Mouse (Mus musculus) lung, postnatal 14 days (tissue): ENCODE data around the gene Layn.
A peak's percentile ranks its signal among the peaks of the same experiment; 100 is the strongest.

Experiments used
- DNase-seq: peaks from one replicate; pipeline ENCODE4 v3.0.0; 2021

Layn gene

GRCm38 (mm10) chr9:51076979-51077315 is at the start of gene Layn:
Gene Layn (minus strand): TSS chr9:51077094.
- peak; percentile 88 for DNase-seq

DNA sequence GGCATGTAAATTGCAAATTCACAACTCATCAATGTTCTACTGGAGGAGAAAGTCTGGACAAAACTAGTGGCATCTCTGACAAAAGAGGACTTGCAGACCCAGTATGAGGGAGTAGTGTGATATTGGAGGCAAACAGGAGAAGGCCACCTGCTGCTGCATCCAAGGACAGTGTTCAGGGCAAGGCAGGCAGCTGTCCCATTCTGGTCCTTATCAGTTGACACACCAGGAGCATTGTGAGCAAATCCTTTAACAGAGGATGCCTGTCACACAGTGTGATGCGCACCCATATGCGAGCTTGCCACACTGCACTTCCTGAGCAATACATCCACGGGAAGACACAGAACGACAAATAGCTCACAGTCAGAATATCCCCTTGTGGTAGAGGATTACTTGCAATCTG is 37.9 kb upstream of the Layn start:
- no peak for DNase-seq

- no peak for DNase-seq
These were observed 28.9 kb upstream of the Layn start for GRCm38 (mm10) chr9:51105751-51106150.

DNA sequence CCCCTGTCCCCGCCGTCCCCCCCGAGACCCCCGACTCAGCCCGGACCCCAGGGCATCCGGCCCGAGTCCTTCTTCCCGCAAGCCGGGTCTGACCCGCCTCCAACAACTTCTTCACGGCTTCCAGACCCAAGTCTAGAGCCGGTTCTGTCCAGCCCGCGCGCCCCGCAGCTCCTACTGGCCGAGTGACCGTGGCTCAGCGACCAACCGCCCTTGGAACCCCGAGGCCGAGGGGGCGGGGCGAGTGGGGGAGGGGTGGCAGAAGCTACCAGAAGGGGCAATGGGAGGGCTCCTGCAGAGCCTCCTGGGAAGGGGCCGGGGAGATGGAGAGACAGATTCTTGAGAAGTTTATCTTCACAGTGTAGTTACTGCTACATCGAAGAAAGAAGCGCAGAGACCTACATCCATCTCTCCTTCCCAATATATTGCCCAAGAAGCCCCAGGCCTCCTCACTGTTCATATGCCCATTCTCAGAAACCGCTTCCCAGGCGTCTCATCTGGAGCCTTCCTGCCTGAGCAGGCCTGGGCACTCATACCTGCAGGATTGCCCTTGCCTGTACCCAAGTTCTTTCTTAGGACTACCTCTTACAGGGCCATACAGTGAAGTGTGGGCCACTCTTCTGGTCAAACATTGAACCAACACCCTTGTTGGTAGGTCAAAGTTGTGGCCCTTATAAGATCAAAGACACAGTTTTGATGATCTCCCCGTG is 27.1 kb upstream of the Layn start:
- DNase-seq = peak; percentile 13

GRCm38 (mm10) chr9:51102963-51103807 is 26.3 kb upstream of the Layn start:
- DNase-seq = peak; percentile 50

- DNase-seq = peak; percentile 35
These were observed 25.0 kb upstream of the Layn start, which contains the start of gene 4833427G06Rik for GRCm38 (mm10) chr9:51101756-51102425. Gene 4833427G06Rik (minus strand): TSS chr9:51102078.

DNA sequence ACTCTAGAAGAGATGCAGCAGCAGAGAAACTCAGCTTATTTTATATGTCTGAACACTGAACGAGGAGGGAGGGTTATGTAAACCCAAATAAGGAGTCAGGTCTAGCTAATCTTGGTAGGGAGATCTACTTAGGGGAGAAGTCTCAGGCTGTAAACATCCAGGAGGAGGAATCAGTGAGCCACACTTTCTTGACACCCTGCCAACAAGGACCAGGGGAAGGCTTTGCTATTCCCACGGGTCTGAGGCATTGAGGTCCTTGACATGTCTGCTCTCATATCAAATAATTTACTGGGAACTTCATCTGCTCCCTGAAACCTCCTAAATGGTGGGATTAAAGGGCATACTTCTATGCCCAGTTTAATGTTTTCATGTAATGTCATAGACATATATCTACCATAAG is 19.4 kb upstream of the Layn start:
- DNase-seq = no peak

DNA sequence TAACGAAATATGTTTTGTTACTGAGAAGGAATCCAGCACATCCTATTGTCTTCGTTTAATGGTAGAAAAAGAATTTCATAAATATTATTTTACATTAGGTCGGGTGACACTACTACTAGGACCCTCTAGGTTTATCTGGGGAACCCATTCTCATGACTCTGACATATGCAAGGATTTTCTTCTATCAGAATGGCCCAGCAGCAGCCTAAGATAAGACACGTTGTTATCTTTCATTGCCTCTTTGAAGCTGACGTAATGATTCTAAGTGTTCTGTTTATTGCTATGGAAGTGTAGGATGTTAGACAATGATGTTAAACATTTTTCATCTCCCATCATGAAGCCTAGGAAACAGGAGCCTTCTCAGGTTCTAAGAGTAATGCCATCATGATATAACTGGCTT is 16.8 kb upstream of the Layn start:
- no peak for DNase-seq

DNA sequence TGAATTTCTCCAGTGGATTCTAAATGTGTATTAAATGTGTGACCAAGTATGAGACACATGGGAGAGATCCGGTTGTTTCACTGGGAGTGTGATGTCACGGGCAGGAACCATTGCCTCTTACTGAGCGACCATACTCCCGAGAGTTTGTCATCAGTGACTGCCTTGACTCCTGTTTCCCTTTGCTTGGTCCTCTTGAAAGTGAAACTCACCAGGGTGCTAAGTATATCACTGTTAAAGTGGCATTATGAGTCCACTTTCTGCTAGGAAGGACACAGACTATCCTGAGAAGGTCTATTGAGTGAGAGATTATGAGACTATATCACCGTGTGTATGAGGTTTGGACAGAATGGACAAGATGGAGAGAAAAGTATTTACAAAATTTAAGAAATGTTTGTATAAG is 4.7 kb upstream of the Layn start:
- DNase-seq = no peak

DNA sequence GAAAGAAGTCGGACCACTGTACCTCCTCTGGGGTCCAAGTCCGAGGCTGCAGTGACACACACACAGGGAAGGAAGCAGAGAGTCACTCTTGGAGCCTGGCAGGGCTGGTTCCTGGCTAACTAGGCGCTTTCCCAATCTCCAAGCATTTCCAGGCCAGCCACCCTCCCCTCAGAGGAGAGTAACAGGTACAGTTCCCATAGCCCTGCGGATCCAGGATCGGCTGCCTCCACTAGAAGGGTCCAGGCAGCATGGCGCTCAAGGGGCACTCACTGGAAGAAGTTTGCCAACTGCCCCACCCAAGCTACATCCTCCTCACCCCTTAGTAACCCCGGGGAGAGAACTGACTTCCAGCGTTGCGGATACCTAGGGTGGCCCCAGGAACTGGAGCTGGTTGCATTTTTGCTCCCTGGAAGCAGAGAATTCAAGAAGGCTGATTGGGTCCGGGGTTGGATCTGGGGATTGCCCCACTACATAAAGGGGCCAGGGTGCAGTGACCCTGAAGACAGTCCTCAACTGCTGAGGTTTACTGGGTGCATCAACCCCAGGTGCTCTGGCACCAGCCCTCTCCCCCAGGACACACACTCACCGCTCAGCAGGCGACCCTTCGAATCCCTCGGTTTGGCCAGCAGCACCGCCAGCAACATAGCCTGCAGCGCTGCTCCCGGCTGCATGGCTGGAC is 455 bp downstream of the Layn start:
- DNase-seq = peak; percentile 18

DNA sequence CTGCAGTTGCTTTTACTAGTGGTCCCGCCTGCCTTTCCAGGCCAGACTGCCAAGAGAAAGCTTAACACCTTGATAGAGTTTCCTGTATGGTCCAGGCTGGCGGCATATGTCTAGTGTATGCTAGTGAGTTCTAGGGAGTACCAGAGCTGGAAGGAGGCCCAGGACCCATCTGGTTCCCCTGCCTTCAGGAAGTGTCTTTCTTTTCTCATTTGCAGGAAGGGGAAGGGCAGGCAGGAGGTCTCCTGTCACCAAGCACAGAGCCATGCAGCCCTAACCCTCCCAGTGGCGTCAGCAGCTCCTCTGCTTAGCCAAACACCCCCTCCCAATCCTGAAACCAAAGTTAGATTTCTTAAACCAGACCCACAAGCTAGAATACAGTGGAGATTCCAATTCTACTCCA is 1.1 kb downstream of the Layn start:
- peak; percentile 41 for DNase-seq

- no peak for DNase-seq
These were observed 6.1 kb downstream of the Layn start for GRCm38 (mm10) chr9:51070801-51071200.

DNA sequence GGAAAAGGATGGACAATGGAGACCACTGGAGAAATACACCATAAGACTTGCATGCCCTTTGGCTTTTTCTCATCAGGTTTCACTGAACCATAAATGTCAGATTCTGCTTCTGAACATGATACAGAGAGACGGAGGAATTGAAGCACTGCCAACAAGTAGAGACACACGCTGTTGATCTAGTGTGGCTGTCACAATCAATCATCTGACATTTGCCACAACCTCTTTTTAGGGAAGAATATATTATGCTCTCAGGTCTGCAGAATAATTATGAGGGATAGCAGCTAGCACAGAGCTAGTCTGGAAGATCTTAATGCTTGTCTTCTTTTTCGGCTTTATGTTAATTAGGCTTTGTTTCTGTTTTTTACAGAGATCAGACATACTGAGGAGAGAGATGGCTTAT is 8.7 kb downstream of the Layn start:
- DNase-seq = no peak

DNA sequence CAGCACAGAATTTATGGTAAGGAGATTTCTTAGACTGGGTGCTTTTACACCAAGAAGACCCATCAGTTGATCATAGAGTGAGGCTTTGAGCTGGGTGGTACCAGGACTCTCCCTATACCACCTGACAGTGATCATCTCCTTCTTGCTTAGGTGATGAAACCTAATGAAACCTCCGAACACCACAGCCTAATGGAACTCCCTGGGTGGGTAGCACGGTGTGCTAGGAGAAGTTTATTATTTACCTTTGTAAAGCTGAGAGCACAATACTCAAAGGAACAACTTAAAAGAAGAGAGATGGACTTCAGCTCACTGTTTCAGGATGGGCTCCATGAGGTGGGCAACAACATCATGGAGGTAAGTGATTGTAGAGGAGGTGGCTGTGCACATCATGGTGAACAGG is 16.3 kb downstream of the Layn start, which contains the start of gene Btg4:
Gene Btg4, plus strand, starts transcription at position 301 of the 400 bp plus-strand sequence.
- no peak for DNase-seq

DNA sequence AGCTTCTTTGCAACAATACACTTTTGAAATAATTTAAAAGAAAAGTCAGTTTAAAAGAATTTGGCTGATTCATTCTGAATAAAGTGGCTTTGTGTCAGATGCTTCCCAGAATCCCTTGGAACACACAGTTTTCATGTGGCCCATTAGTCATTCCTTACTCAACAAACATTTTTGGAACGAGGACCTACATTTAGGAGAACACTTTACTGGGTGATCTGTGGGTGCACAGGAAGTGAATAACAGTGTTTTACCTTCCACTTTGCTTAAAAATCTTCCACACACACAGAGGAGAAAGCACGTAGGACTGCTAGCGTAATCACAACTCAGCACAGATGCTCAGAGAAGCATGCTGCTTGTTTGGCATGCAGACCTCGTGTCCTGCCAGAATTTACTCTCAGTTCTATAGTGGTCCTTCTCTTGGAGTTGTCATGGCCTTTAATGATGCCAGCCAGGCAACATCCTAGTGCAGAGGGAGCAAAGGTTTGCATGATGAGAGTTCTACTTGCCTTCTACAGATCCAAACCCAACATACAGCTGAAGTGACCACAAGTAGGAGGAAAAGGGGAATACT is 17.9 kb downstream of the Layn start:
- no peak for DNase-seq

DNA sequence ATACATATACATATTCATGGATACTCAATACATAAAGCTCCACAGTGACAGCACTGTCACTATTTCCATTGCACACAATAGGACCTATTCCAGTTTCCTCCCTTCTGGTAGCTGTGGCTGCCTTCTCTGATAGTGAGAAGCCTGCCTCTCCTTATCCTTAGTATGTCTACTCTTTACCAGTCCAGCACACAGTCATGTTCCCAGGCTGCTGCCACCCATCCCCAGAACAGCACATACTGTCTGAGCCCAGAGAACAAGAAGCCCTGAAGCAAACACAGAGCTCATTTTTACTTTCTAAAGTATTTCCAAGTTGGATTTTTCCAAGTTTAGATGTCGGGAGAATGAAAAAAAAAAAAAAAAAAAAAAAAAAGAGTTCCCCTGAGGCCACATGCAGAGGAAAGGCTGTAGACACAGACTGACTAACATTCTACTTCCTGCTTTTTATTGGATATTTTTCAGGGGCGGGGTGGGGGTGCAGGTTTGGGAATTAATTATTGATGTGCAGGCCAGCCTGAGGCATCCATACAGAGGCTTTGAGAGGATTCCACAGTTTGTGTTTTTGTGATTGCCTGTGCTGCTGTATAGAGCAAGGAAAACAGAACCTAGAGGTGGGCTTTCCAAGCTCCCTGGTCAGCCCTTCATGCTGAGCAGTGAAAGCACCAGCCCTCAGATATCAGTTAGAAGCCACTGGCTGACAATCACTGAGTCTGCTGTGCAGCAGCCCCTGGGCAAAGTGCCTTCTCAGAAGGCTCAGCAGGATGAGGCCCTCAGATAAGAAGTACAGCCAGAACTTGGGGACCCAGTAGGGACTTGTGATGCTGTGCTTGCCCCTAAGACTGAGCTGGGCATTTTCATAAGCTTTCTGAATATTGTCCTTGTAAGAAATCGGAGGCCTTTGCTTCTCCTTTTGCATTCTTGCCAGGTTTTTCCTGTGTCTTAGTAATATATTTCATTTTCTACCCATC is 20.3 kb downstream of the Layn start:
- DNase-seq = no peak

DNA sequence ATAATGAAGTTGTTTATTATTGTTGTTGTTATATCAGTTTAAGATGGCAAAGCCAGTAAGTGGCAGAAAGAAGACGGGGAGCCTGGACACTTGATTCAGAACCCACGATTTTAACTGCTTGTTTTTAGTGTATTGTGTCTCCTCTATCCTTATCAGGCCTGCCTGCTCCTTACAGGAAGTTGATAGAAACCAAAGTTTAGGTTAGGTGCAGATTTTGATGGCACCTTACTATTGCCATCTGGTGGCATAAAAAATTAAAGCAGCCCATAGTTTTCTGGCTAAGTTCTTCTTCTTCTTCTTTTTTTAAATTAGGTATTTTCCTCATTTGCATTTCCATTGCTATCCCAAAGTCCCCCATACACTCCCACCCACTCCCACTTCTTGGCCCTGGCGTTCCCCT is 24.7 kb downstream of the Layn start:
- no peak for DNase-seq

GRCm38 (mm10) chr9:51042136-51042535 is 34.8 kb downstream of the Layn start:
- no peak for DNase-seq

DNA sequence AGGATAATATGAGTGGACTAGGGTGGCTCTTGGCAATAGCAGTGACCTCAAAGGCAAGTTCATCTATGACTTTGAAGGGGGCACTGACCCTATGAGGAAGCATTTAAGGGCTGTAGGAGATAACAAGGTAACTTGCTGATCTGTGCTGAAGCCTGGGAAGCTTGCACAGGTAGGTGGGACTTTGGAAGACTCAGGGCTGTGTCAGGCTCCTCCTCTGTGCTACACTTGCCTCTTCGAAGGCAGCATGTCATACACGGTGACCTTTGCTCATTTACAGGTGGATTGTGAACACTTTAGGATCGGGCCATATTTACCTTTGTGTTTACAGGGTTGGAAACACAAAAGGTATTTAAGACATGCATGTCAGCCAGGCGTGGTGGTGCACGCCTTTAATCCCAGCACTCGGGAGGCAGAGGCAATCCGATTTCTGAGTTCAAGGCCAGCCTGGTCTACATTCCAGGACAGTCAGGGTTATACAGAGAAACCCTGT is 35.4 kb downstream of the Layn start:
- DNase-seq = no peak

GRCm38 (mm10) chr9:51032785-51033529 is 43.9 kb downstream of the Layn start:
- no peak for DNase-seq

DNA sequence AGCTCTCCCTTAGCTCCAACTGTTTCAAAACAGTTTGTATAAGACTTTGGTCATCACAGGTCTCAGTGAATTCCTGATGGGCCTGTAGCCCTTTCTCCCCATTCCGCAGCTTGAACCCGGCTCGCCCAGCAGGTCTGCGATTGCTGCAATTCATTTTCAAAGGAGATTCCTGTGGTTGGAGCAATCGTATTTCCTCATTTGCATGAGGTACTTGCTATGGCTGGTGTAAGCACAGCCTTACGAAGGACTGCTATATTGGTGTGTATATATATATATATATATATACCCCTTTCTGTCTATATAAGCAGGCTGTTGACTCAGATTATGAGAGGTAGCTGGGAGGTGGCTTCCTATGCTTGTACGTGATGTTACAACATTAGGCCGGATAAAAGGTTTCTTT is 44.6 kb downstream of the Layn start:
- DNase-seq = no peak
